Mouse (Mus musculus) olfactory bulb, adult 2 months (tissue): ENCODE results near the gene AK157302.

Experiments
- CTCF ChIP-seq: fragments of 200-500 bp; IDR thresholded peaks from 2 replicates; pipeline ENCODE4 v1.5.1; 2012; ENCODE audit warnings: low read depth, mild to moderate bottlenecking, low read length, moderate library complexity; ENCODE audit not compliant: insufficient read depth
- POLR2A ChIP-seq: fragments of 200-500 bp; IDR thresholded peaks from 2 replicates; pipeline ENCODE4 v1.6.1; 2012; ENCODE audit warnings: mild to moderate bottlenecking, low read depth, low read length, moderate library complexity; ENCODE audit not compliant: insufficient read depth

DNA sequence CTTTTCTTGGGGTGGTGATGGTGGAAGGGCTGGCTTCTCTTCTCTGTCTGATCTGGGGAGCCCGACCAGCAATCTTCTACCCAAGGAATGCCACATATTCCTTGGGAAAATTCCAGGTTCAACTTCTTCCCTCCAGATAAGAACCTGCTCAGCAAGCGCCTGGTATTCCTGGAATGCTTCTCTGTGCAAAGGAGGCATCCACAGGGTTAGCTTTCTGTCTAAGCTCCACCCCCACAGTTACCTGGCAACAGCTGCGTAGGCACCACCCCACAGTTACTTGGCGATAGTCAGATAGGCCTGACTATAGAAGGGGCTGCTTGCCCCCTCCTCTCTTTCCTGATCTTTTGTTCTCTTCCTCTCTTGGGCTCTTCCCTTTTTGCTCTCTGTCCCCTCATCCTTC is 38.7 kb upstream of the AK157302 start:
- TF ChIP-seq POLR2A: no peak
- no peak for TF ChIP-seq CTCF
